Mouse (Mus musculus) monocyte, adult 59 days (primary cell): Measurements from ENCODE around the gene Hepacam2. TPM values are rescaled to one million over a fixed set of nuclear protein-coding genes. Genes with fewer than 3 reads are reported as not detected.

Source experiments
- total RNA-seq, 2 experiments: library from RNA; stranded (reverse); gene quantifications; one replicate each; pipeline ENCODE4 v1.2.4; 2023

The Hepacam2 gene
- 1 to 10 TPM in 1 of 2 experiments, under 1 TPM in 1; 0.66 to 1.2 TPM for total RNA-seq

GRCm38 (mm10) chr6:3498162-3498848, at the start of gene Hepacam2, which contains the start of gene Vps50:
Hepacam2 (minus strand) TSS chr6:3498298.
Vps50 (plus strand) TSS chr6:3498382.

Other genes starting within 250 kb of the Hepacam2 start
- 10 to 100 TPM; 66.0 to 68.9 TPM for gene Samd9l, start 98.7 kb downstream of the Hepacam2 start, total RNA-seq
- 10 to 100 TPM; 27.2 to 30.1 TPM for gene Vps50, start 84 bp upstream of the Hepacam2 start, total RNA-seq